Mouse (Mus musculus) lung, embryonic 14.5 days (tissue): Measurements from ENCODE around the gene Lingo1. TPM values are rescaled to one million over a fixed set of nuclear protein-coding genes. Genes with fewer than 3 reads are reported as not detected.

Experiments
- ATAC-seq: fragments of 200-750 bp; cut with Nextera tagmentation; 2 replicates; pipeline ENCODE4 v1.8.0; 2017; ENCODE audit warnings: mild to moderate bottlenecking, moderate TSS enrichment, moderate library complexity; ENCODE audit not compliant: insufficient read depth
- DNase-seq: peaks from one replicate; pipeline ENCODE4 v3.0.0-alpha.2; 2015
- H3K27ac ChIP-seq: fragments of 300-500 bp; sonication (generic); 2 replicates; pipeline ENCODE4 v1.5.1; 2014; ENCODE audit warnings: low read depth, mild to moderate bottlenecking, moderate library complexity
- H3K27me3 ChIP-seq: fragments of 300-500 bp; sonication (generic); 2 replicates; pipeline ENCODE4 v1.6.1; 2014; ENCODE audit warnings: low read length, control low read depth; ENCODE audit not compliant: insufficient read depth
- H3K36me3 ChIP-seq: fragments of 300-500 bp; sonication (generic); 2 replicates; pipeline ENCODE4 v1.6.1; 2014; ENCODE audit warnings: control low read depth; ENCODE audit not compliant: insufficient read depth
- H3K4me1 ChIP-seq: fragments of 300-500 bp; sonication (generic); 2 replicates; pipeline ENCODE4 v1.6.1; 2014; ENCODE audit warnings: antibody characterized with exemption, control low read depth; ENCODE audit not compliant: insufficient read depth
- H3K4me2 ChIP-seq: fragments of 300-500 bp; sonication (generic); 2 replicates; pipeline ENCODE4 v1.6.1; 2014; ENCODE audit warnings: mild to moderate bottlenecking
- H3K4me3 ChIP-seq: fragments of 300-500 bp; sonication (generic); 2 replicates; pipeline ENCODE4 v1.5.1; 2014; ENCODE audit warnings: low read depth, low read length
- H3K9ac ChIP-seq: fragments of 300-500 bp; sonication (generic); 2 replicates; pipeline ENCODE4 v1.6.1; 2014
- H3K9me3 ChIP-seq: fragments of 300-500 bp; sonication (generic); 2 replicates; pipeline ENCODE4 v1.6.1; 2016; ENCODE audit warnings: low read depth, low read length, control low read depth
- CTCF ChIP-seq: IDR thresholded peaks from 2 replicates; pipeline ENCODE4 v1.5.1; 2016; ENCODE audit warnings: antibody characterized with exemption, low read depth
- WGBS: fragments of 180-500 bp; shearing (Covaris S2); extraction: QIAGEN DNeasy Blood & Tissue Kit; methylation state at CpG from one replicate; pipeline ENCODE4 v1.1.7; 2014; 5-methylcytosine and 5-hydroxymethylcytosine counted together
- polyA plus RNA-seq: library from polyadenylated mRNA; unstranded; fragments of >200 nt; fragmentation: Nextera tagmentation; extraction: Ambion mirVana; gene quantifications from 2 replicates; pipeline ENCODE4 v1.2.1, GENCODE M21; 2014

Gene Lingo1
- polyA plus RNA-seq, 1 experiment from 2014 or later, result 4.8 TPM

- H3K9me3 ChIP-seq, result no peaks in the 10 kb centered on the region
- H3K36me3 ChIP-seq, result no peaks in the 10 kb centered on the region
- no peak overlapping the region for H3K9ac ChIP-seq
- no peaks in the 10 kb centered on the region for H3K27me3 ChIP-seq
- TF ChIP-seq CTCF, result peak; percentile 40
- no peaks in the 10 kb centered on the region for H3K4me1 ChIP-seq
- 57% methylated on average over 5 of the region's 5 CpGs for WGBS
- ATAC-seq (no peak), DNase-seq (peak; percentile 7)
- no peak overlapping the region for H3K27ac ChIP-seq
- no peak overlapping the region for H3K4me3 ChIP-seq
- H3K4me2 ChIP-seq, result no peak overlapping the region
These were observed 57.0 kb downstream of the Lingo1 start for GRCm38 (mm10) chr9:56739181-56739737.

GRCm38 (mm10) chr9:56738261-56739171 lies 57.8 kb downstream of the Lingo1 start:
- Histone ChIP-seq H3K4me2 (no peak overlapping the region), H3K27me3 (no peaks in the 10 kb centered on the region), H3K36me3 (no peaks in the 10 kb centered on the region), H3K9ac (no peak overlapping the region), H3K27ac (no peak overlapping the region), H3K9me3 (no peaks in the 10 kb centered on the region), H3K4me1 (no peaks in the 10 kb centered on the region), H3K4me3 (no peak overlapping the region)
- WGBS, result 37% methylated on average over 9 of the region's 9 CpGs
- peak; percentile 85 for DNase-seq
- ATAC-seq, result no peak
- TF ChIP-seq CTCF, result no peak

GRCm38 (mm10) chr9:56734398-56734797 lies 61.9 kb downstream of the Lingo1 start:
- peak; percentile 30 for DNase-seq
- WGBS, result 48% methylated on average over 6 of the region's 6 CpGs
- no peaks in the 10 kb centered on the region for H3K4me1 ChIP-seq
- H3K4me3 ChIP-seq, result no peak overlapping the region
- H3K36me3 ChIP-seq, result no peaks in the 10 kb centered on the region
- no peak for ATAC-seq
- H3K9me3 ChIP-seq, result no peaks in the 10 kb centered on the region
- no peak overlapping the region for H3K4me2 ChIP-seq
- H3K27ac ChIP-seq, result no peak overlapping the region
- H3K27me3 ChIP-seq, result no peaks in the 10 kb centered on the region
- no peak overlapping the region for H3K9ac ChIP-seq
- peak; percentile 24 for TF ChIP-seq CTCF

- WGBS, result 37% methylated on average over 2 of the region's 2 CpGs
- H3K36me3 ChIP-seq, result no peaks in the 10 kb centered on the region
- no peak overlapping the region for H3K27ac ChIP-seq
- no peak for DNase-seq
- no peak for ATAC-seq
- no peak overlapping the region for H3K9ac ChIP-seq
- no peak for TF ChIP-seq CTCF
- H3K4me1 ChIP-seq, result no peaks in the 10 kb centered on the region
- H3K9me3 ChIP-seq, result no peaks in the 10 kb centered on the region
- no peak overlapping the region for H3K4me3 ChIP-seq
- no peak overlapping the region for H3K4me2 ChIP-seq
- no peaks in the 10 kb centered on the region for H3K27me3 ChIP-seq
These were observed 65.3 kb downstream of the Lingo1 start for GRCm38 (mm10) chr9:56730997-56731396.

- no peak overlapping the region for H3K4me2 ChIP-seq
- TF ChIP-seq CTCF, result no peak
- H3K27me3 ChIP-seq, result no peaks in the 10 kb centered on the region
- H3K36me3 ChIP-seq, result no peaks in the 10 kb centered on the region
- H3K27ac ChIP-seq, result no peak overlapping the region
- no peak overlapping the region for H3K9ac ChIP-seq
- no peaks in the 10 kb centered on the region for H3K4me1 ChIP-seq
- ATAC-seq, result no peak
- no peak for DNase-seq
- WGBS, result 41% methylated on average over 2 of the region's 2 CpGs
- no peaks in the 10 kb centered on the region for H3K9me3 ChIP-seq
- H3K4me3 ChIP-seq, result no peak overlapping the region
These were observed 67.1 kb downstream of the Lingo1 start for GRCm38 (mm10) chr9:56729145-56729544.

- H3K9ac ChIP-seq, result no peak overlapping the region
- H3K36me3 ChIP-seq, result no peaks in the 10 kb centered on the region
- DNase-seq, result peak; percentile 28
- no peaks in the 10 kb centered on the region for H3K9me3 ChIP-seq
- no peak for TF ChIP-seq CTCF
- H3K27me3 ChIP-seq, result no peaks in the 10 kb centered on the region
- H3K27ac ChIP-seq, result no peak overlapping the region
- no peaks in the 10 kb centered on the region for H3K4me1 ChIP-seq
- H3K4me2 ChIP-seq, result no peak overlapping the region
- ATAC-seq, result no peak
- WGBS, result 37% methylated on average over 15 of the region's 15 CpGs
- no peak overlapping the region for H3K4me3 ChIP-seq
These were observed 68.3 kb downstream of the Lingo1 start for GRCm38 (mm10) chr9:56727703-56728684.
